Mouse (Mus musculus): ENCODE results near the gene Clec10a. TPM values are rescaled to one million over a fixed set of nuclear protein-coding genes. Genes with fewer than 3 reads are reported as not detected.

Clec10a gene
- polyA plus RNA-seq, 1 experiment, result 4.6 TPM

DNA sequence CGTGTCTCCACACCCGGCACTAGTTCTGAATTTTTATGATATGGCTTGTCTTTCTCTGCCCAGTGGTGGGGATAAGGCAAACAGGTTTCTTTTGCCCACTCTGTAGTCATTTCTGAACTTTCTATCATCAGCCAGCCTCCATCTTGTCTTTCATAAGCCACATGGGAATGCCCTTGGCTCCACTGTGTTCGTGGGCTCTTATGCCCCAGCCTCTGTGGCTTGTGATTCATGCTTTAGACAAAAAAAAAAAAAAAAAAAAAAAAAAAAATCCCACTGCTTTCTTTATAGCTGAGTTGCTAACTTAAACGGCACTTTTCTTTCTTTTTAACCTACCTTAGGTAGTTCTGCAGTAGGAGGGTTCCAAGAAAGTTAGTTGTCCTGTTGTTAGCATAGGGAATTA lies 36.2 kb downstream of the Clec10a start:
- Histone ChIP-seq H3K36me3 (ENCODE audit: control insufficient read depth, insufficient read depth, low read length) (no peaks in the 10 kb centered on the region), H3K27me3 (ENCODE audit: control insufficient read depth, insufficient read depth, low read length) (no peaks in the 10 kb centered on the region), H3K27ac (ENCODE audit: control insufficient read depth, insufficient read depth, low read length) (no peak overlapping the region), H3K4me1 (replicated peaks; ENCODE audit: control insufficient read depth, insufficient read depth, low read length) (no peaks in the 10 kb centered on the region), H3K4me3 (ENCODE audit: control insufficient read depth, insufficient read depth, low read length) (no peak overlapping the region)
- DNase-seq, result no peak
- TF ChIP-seq POLR2A (IDR thresholded peaks at IDR 0.05; ENCODE audit: control insufficient read depth, extremely low read depth, insufficient read depth, low read length, poor library complexity) (no peak), CTCF (IDR thresholded peaks at IDR 0.05; ENCODE audit: borderline replicate concordance, control insufficient read depth, extremely low read depth, insufficient read depth, low read length, poor library complexity) (no peak)
- 68% methylated on average over 4 of the region's 4 CpGs for WGBS

DNA sequence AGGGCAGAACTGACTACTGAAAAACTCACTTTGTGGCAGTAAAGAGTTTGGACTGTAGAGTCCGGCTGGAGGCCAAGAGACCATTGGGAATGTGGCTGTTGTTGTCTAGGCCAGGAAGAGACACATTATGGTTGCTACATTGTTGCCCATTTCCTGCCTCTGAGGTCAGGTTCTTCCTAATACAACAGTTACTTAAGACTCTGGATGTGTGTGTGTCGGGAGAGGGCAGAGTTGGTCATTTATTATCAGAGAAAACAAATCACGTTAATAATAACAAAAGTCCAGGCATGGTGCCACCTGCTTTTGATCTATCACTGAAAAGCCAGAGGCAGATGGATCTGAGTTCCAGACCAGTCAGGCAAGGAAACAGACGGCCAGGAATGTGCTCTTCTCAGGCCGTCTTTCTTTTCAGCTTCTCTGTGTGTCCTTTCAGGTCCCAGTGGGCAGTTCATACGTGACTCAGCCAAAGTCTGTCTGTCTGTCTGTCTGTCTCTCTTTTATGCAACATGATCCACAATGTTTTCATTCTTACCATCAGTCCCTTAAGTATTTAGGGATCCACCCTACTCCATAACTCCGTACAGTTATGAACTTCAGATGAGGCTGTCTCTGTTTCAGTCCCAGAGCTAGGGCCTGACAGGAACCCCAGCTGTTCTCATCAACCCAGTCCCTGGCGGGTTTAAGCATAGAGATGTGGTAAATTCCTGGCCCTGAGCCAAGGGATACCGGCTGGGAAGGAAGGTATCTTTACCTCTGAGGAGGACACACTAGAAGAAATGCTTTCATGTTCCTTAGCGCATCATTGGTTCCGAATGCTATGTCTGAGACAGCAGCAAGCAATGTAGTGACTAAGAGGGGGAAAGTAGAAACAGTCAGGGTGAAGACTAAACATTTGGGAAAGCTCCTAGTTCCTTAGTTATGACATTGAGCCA lies 37.6 kb downstream of the Clec10a start:
- 69% methylated on average over 11 of the region's 11 CpGs for WGBS
- no peak overlapping the region for H3K4me3 ChIP-seq (ENCODE audit: control insufficient read depth, insufficient read depth, low read length)
- H3K36me3 ChIP-seq (ENCODE audit: control insufficient read depth, insufficient read depth, low read length), result no peaks in the 10 kb centered on the region
- no peak overlapping the region for H3K27ac ChIP-seq (ENCODE audit: control insufficient read depth, insufficient read depth, low read length)
- no peak for DNase-seq
- no peaks in the 10 kb centered on the region for H3K27me3 ChIP-seq (ENCODE audit: control insufficient read depth, insufficient read depth, low read length)
- no peaks in the 10 kb centered on the region for H3K4me1 ChIP-seq (replicated peaks; ENCODE audit: control insufficient read depth, insufficient read depth, low read length)
- TF ChIP-seq CTCF (IDR thresholded peaks at IDR 0.05; ENCODE audit: borderline replicate concordance, control insufficient read depth, extremely low read depth, insufficient read depth, low read length, poor library complexity), result no peak
- no peak for TF ChIP-seq POLR2A (IDR thresholded peaks at IDR 0.05; ENCODE audit: control insufficient read depth, extremely low read depth, insufficient read depth, low read length, poor library complexity)

DNA sequence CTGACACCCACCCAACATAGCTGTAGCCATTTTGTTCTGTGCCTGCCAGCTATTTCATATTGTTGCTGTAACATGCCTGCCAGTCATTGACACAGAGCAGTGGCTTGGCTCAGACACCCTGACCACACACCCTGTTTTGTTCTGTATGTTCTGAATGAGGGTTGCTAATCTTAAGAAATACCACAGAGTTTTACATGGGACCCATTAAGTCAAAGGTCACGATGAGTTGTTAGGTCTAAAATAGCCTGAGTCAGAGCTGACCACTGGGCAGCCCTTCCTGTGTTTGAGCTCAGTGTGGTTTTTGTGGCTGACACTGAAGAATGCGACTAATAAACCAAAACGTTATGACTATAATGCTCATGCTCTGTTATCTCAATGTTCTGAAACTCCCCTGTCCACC lies 42.3 kb downstream of the Clec10a start:
- Histone ChIP-seq H3K36me3 (ENCODE audit: control insufficient read depth, insufficient read depth, low read length) (no peaks in the 10 kb centered on the region), H3K4me1 (replicated peaks; ENCODE audit: control insufficient read depth, insufficient read depth, low read length) (no peaks in the 10 kb centered on the region), H3K27me3 (ENCODE audit: control insufficient read depth, insufficient read depth, low read length) (no peaks in the 10 kb centered on the region), H3K27ac (ENCODE audit: control insufficient read depth, insufficient read depth, low read length) (no peak overlapping the region), H3K4me3 (ENCODE audit: control insufficient read depth, insufficient read depth, low read length) (no peak overlapping the region)
- DNase-seq, result no peak
- 52% methylated on average over 3 of the region's 3 CpGs for WGBS
- no peak for TF ChIP-seq CTCF (IDR thresholded peaks at IDR 0.05; ENCODE audit: borderline replicate concordance, control insufficient read depth, extremely low read depth, insufficient read depth, low read length, poor library complexity)
- no peak for TF ChIP-seq POLR2A (IDR thresholded peaks at IDR 0.05; ENCODE audit: control insufficient read depth, extremely low read depth, insufficient read depth, low read length, poor library complexity)

DNA sequence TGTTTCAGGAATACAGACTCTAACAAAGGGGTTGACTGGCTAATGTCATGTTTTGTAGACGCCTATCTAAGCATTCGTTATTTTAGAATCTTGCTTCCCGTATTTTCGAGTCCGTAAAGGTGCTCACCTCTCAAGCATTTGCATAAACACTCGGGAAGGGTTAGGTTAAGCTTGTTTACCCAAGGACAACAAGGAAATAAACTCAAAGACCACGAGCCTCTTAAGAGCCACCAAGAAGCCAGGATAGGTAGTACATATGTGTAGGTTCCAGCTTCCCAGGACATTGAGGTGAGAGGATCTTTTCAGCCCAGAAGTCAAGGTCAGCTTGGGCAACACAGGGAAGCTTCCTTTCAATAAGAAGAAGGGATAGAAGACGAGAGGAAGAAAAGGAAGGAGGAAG lies 43.1 kb downstream of the Clec10a start:
- Histone ChIP-seq H3K36me3 (ENCODE audit: control insufficient read depth, insufficient read depth, low read length) (no peaks in the 10 kb centered on the region), H3K27ac (ENCODE audit: control insufficient read depth, insufficient read depth, low read length) (no peak overlapping the region), H3K27me3 (ENCODE audit: control insufficient read depth, insufficient read depth, low read length) (no peaks in the 10 kb centered on the region), H3K4me1 (replicated peaks; ENCODE audit: control insufficient read depth, insufficient read depth, low read length) (no peaks in the 10 kb centered on the region), H3K4me3 (ENCODE audit: control insufficient read depth, insufficient read depth, low read length) (no peak overlapping the region)
- DNase-seq, result no peak
- WGBS, result 92% methylated on average over 8 of the region's 8 CpGs
- TF ChIP-seq CTCF (IDR thresholded peaks at IDR 0.05; ENCODE audit: borderline replicate concordance, control insufficient read depth, extremely low read depth, insufficient read depth, low read length, poor library complexity), result no peak
- no peak for TF ChIP-seq POLR2A (IDR thresholded peaks at IDR 0.05; ENCODE audit: control insufficient read depth, extremely low read depth, insufficient read depth, low read length, poor library complexity)

DNA sequence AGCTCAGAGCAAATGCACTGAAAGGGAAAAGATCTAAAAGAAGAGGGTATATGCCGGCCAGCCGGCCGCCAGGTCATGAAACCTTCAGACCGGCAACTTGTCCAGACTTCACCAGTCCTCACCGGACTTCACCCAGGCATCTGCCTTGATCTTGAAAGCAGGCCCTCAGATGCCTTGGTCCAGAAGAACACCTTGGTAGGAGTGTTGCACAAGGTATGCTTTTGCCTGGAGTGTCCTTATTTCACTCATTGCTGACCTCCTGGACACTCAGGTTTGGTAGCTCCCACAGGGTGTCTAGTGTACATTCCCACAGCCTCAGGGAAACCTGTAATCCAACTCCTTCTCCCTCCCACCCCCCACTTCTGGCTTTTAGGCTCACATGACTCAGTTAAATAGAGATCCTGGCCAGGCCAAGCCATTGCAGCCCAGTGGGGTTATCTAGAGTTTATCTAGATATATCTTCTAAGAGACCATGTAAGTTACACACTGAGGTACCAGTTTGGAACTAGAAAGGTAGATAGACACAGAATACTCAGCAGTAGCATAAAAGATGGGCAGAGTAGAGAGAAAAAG lies 44.1 kb downstream of the Clec10a start:
- H3K27me3 ChIP-seq (ENCODE audit: control insufficient read depth, insufficient read depth, low read length), result no peaks in the 10 kb centered on the region
- H3K36me3 ChIP-seq (ENCODE audit: control insufficient read depth, insufficient read depth, low read length), result no peaks in the 10 kb centered on the region
- WGBS, result 91% methylated on average over 5 of the region's 5 CpGs
- no peak overlapping the region for H3K4me3 ChIP-seq (ENCODE audit: control insufficient read depth, insufficient read depth, low read length)
- no peak overlapping the region for H3K27ac ChIP-seq (ENCODE audit: control insufficient read depth, insufficient read depth, low read length)
- H3K4me1 ChIP-seq (replicated peaks; ENCODE audit: control insufficient read depth, insufficient read depth, low read length), result no peaks in the 10 kb centered on the region
- DNase-seq, result no peak
- no peak for TF ChIP-seq CTCF (IDR thresholded peaks at IDR 0.05; ENCODE audit: borderline replicate concordance, control insufficient read depth, extremely low read depth, insufficient read depth, low read length, poor library complexity)
- TF ChIP-seq POLR2A (IDR thresholded peaks at IDR 0.05; ENCODE audit: control insufficient read depth, extremely low read depth, insufficient read depth, low read length, poor library complexity), result no peak

DNA sequence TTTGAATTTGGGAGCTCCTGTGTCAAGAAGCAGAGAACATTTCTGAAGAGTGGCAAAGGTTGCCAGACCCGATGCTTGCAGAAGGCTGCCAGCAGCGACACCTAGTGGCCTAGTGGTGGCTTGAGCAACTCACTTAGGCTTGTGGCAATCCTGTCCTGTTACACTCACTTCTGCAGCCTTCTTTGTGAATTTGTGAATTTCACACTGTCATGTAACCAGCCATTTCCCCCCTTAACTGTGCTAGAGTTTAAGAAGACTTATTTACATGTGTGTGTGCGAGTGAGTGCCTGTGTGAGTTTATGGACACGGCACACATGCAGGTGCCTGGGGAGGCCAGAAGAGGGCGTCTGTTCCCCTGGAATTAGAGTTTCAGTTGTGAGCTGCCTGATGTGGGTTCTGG lies 45.7 kb downstream of the Clec10a start:
- Histone ChIP-seq H3K27ac (ENCODE audit: control insufficient read depth, insufficient read depth, low read length) (no peak overlapping the region), H3K27me3 (ENCODE audit: control insufficient read depth, insufficient read depth, low read length) (no peaks in the 10 kb centered on the region), H3K4me1 (replicated peaks; ENCODE audit: control insufficient read depth, insufficient read depth, low read length) (no peaks in the 10 kb centered on the region), H3K4me3 (ENCODE audit: control insufficient read depth, insufficient read depth, low read length) (no peak overlapping the region), H3K36me3 (ENCODE audit: control insufficient read depth, insufficient read depth, low read length) (no peaks in the 10 kb centered on the region)
- TF ChIP-seq CTCF (IDR thresholded peaks at IDR 0.05; ENCODE audit: borderline replicate concordance, control insufficient read depth, extremely low read depth, insufficient read depth, low read length, poor library complexity) (peak; percentile 91; the same call in 1 of the 2 replicates), POLR2A (IDR thresholded peaks at IDR 0.05; ENCODE audit: control insufficient read depth, extremely low read depth, insufficient read depth, low read length, poor library complexity) (no peak)
- DNase-seq, result peak; percentile 79
- WGBS, result 58% methylated on average over 5 of the region's 5 CpGs
